Mouse (Mus musculus): ENCODE measurements around the gene 1700066M21Rik. TPM values are rescaled to one million over a fixed set of nuclear protein-coding genes. Genes with fewer than 3 reads are reported as not detected.

The 1700066M21Rik gene
- polyA plus RNA-seq, 1 experiment from 2014 or later = 9.5 TPM

- Histone ChIP-seq H3K4me2 (no peak overlapping the region), H3K9me3 (replicated peaks; ENCODE audit: control insufficient read depth, low read length) (no peaks in the 10 kb centered on the region), H3K27ac (ENCODE audit: low read depth, low read length) (no peak overlapping the region), H3K36me3 (ENCODE audit: control insufficient read depth, insufficient read depth, low read length) (no peaks in the 10 kb centered on the region), H3K4me3 (ENCODE audit: low read depth, low read length) (no peak overlapping the region), H3K4me1 (ENCODE audit: control insufficient read depth, insufficient read depth, low read length) (no peaks in the 10 kb centered on the region), H3K27me3 (ENCODE audit: control insufficient read depth, insufficient read depth, low read length) (no peaks in the 10 kb centered on the region), H3K9ac (ENCODE audit: low read depth, low read length) (no peak overlapping the region)
- 37% methylated on average over 2 of the region's 2 CpGs for WGBS (ENCODE audit: insufficient replicate concordance)
- no peak for ATAC-seq (replicated peaks; ENCODE audit: insufficient number of reproducible peaks, low FRiP score, low TSS enrichment)
Observed at GRCm38 (mm10) chr1:57341197-57341596, 36.2 kb upstream of the 1700066M21Rik start.

DNA sequence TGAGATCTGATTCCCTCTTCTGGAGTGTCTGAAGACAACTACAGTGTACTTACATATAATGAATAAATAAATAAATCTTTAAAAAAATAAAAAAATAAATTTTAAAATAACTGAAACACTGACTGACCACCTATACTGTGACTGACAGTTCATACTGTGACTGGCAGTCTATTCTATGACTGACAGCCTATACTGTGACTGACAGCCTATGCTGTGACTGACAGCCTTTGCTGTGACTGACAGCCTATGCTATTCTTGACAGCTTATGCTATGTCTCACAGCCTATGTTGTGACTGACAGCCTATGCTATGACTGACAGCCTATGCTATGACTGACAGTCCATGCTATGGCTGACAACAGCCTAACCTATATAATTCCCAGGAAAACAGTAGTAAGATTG is 29.9 kb upstream of the 1700066M21Rik start:
- Histone ChIP-seq H3K36me3 (ENCODE audit: control insufficient read depth, insufficient read depth, low read length) (no peaks in the 10 kb centered on the region), H3K27me3 (ENCODE audit: control insufficient read depth, insufficient read depth, low read length) (no peaks in the 10 kb centered on the region), H3K4me2 (no peak overlapping the region), H3K27ac (ENCODE audit: low read depth, low read length) (no peak overlapping the region), H3K4me1 (ENCODE audit: control insufficient read depth, insufficient read depth, low read length) (no peaks in the 10 kb centered on the region), H3K9me3 (replicated peaks; ENCODE audit: control insufficient read depth, low read length) (no peaks in the 10 kb centered on the region), H3K4me3 (ENCODE audit: low read depth, low read length) (no peak overlapping the region), H3K9ac (ENCODE audit: low read depth, low read length) (no peak overlapping the region)
- no peak for ATAC-seq (replicated peaks; ENCODE audit: insufficient number of reproducible peaks, low FRiP score, low TSS enrichment)

GRCm38 (mm10) chr1:57351941-57352340 is 25.5 kb upstream of the 1700066M21Rik start:
- Histone ChIP-seq H3K9ac (ENCODE audit: low read depth, low read length) (no peak overlapping the region), H3K27me3 (ENCODE audit: control insufficient read depth, insufficient read depth, low read length) (no peaks in the 10 kb centered on the region), H3K27ac (ENCODE audit: low read depth, low read length) (no peak overlapping the region), H3K36me3 (ENCODE audit: control insufficient read depth, insufficient read depth, low read length) (no peaks in the 10 kb centered on the region), H3K9me3 (replicated peaks; ENCODE audit: control insufficient read depth, low read length) (no peaks in the 10 kb centered on the region), H3K4me2 (no peak overlapping the region), H3K4me1 (ENCODE audit: control insufficient read depth, insufficient read depth, low read length) (no peaks in the 10 kb centered on the region), H3K4me3 (ENCODE audit: low read depth, low read length) (no peak overlapping the region)
- WGBS (ENCODE audit: insufficient replicate concordance) = 33% methylated on average over 1 of the region's 1 CpGs
- ATAC-seq (replicated peaks; ENCODE audit: insufficient number of reproducible peaks, low FRiP score, low TSS enrichment) = no peak

GRCm38 (mm10) chr1:57358546-57358945 is 18.9 kb upstream of the 1700066M21Rik start:
- no peaks in the 10 kb centered on the region for H3K27me3 ChIP-seq (ENCODE audit: control insufficient read depth, insufficient read depth, low read length)
- ATAC-seq (replicated peaks; ENCODE audit: insufficient number of reproducible peaks, low FRiP score, low TSS enrichment) = no peak
- no peaks in the 10 kb centered on the region for H3K4me1 ChIP-seq (ENCODE audit: control insufficient read depth, insufficient read depth, low read length)
- no peak overlapping the region for H3K4me3 ChIP-seq (ENCODE audit: low read depth, low read length)
- no peak overlapping the region for H3K9ac ChIP-seq (ENCODE audit: low read depth, low read length)
- no peak overlapping the region for H3K4me2 ChIP-seq
- H3K9me3 ChIP-seq (replicated peaks; ENCODE audit: control insufficient read depth, low read length) = no peaks in the 10 kb centered on the region
- H3K36me3 ChIP-seq (ENCODE audit: control insufficient read depth, insufficient read depth, low read length) = no peaks in the 10 kb centered on the region
- no peak overlapping the region for H3K27ac ChIP-seq (ENCODE audit: low read depth, low read length)
- 80% methylated on average over 5 of the region's 5 CpGs for whole genome bisulfite sequencing (ENCODE audit: insufficient replicate concordance)

- Histone ChIP-seq H3K4me3 (ENCODE audit: low read depth, low read length) (no peak overlapping the region), H3K4me2 (no peak overlapping the region), H3K36me3 (ENCODE audit: control insufficient read depth, insufficient read depth, low read length) (no peaks in the 10 kb centered on the region), H3K9ac (ENCODE audit: low read depth, low read length) (no peak overlapping the region), H3K27ac (ENCODE audit: low read depth, low read length) (no peak overlapping the region), H3K4me1 (ENCODE audit: control insufficient read depth, insufficient read depth, low read length) (no peaks in the 10 kb centered on the region), H3K27me3 (ENCODE audit: control insufficient read depth, insufficient read depth, low read length) (no peaks in the 10 kb centered on the region), H3K9me3 (replicated peaks; ENCODE audit: control insufficient read depth, low read length) (no peaks in the 10 kb centered on the region)
- no peak for ATAC-seq (replicated peaks; ENCODE audit: insufficient number of reproducible peaks, low FRiP score, low TSS enrichment)
- 92% methylated on average over 3 of the region's 3 CpGs for WGBS (ENCODE audit: insufficient replicate concordance)
Observed at GRCm38 (mm10) chr1:57367446-57367845, 10.0 kb upstream of the 1700066M21Rik start.

GRCm38 (mm10) chr1:57369111-57369510 is 8.3 kb upstream of the 1700066M21Rik start:
- ATAC-seq (replicated peaks; ENCODE audit: insufficient number of reproducible peaks, low FRiP score, low TSS enrichment) = no peak
- Histone ChIP-seq H3K9me3 (replicated peaks; ENCODE audit: control insufficient read depth, low read length) (no peaks in the 10 kb centered on the region), H3K4me3 (ENCODE audit: low read depth, low read length) (no peak overlapping the region), H3K4me1 (ENCODE audit: control insufficient read depth, insufficient read depth, low read length) (no peaks in the 10 kb centered on the region), H3K9ac (ENCODE audit: low read depth, low read length) (no peak overlapping the region), H3K36me3 (ENCODE audit: control insufficient read depth, insufficient read depth, low read length) (no peaks in the 10 kb centered on the region), H3K4me2 (no peak overlapping the region), H3K27ac (ENCODE audit: low read depth, low read length) (no peak overlapping the region), H3K27me3 (ENCODE audit: control insufficient read depth, insufficient read depth, low read length) (no peaks in the 10 kb centered on the region)
- WGBS (ENCODE audit: insufficient replicate concordance) = 69% methylated on average over 4 of the region's 4 CpGs

GRCm38 (mm10) chr1:57370451-57370850 is 7.0 kb upstream of the 1700066M21Rik start:
- WGBS (ENCODE audit: insufficient replicate concordance) = 73% methylated on average over 4 of the region's 4 CpGs
- no peaks in the 10 kb centered on the region for H3K36me3 ChIP-seq (ENCODE audit: control insufficient read depth, insufficient read depth, low read length)
- no peak for ATAC-seq (replicated peaks; ENCODE audit: insufficient number of reproducible peaks, low FRiP score, low TSS enrichment)
- no peaks in the 10 kb centered on the region for H3K4me1 ChIP-seq (ENCODE audit: control insufficient read depth, insufficient read depth, low read length)
- no peaks in the 10 kb centered on the region for H3K27me3 ChIP-seq (ENCODE audit: control insufficient read depth, insufficient read depth, low read length)
- H3K4me2 ChIP-seq = no peak overlapping the region
- H3K4me3 ChIP-seq (ENCODE audit: low read depth, low read length) = no peak overlapping the region
- no peaks in the 10 kb centered on the region for H3K9me3 ChIP-seq (replicated peaks; ENCODE audit: control insufficient read depth, low read length)
- H3K9ac ChIP-seq (ENCODE audit: low read depth, low read length) = no peak overlapping the region
- no peak overlapping the region for H3K27ac ChIP-seq (ENCODE audit: low read depth, low read length)

- Histone ChIP-seq H3K4me2 (no peak overlapping the region), H3K27ac (ENCODE audit: low read depth, low read length) (no peak overlapping the region), H3K9ac (ENCODE audit: low read depth, low read length) (no peak overlapping the region), H3K9me3 (replicated peaks; ENCODE audit: control insufficient read depth, low read length) (no peaks in the 10 kb centered on the region), H3K27me3 (ENCODE audit: control insufficient read depth, insufficient read depth, low read length) (no peaks in the 10 kb centered on the region), H3K4me3 (ENCODE audit: low read depth, low read length) (no peak overlapping the region), H3K4me1 (ENCODE audit: control insufficient read depth, insufficient read depth, low read length) (peaks cover 9% of the 10 kb centered on the region; the same call in 1 of the 2 replicates), H3K36me3 (ENCODE audit: control insufficient read depth, insufficient read depth, low read length) (no peaks in the 10 kb centered on the region)
- 86% methylated on average over 2 of the region's 2 CpGs for WGBS (ENCODE audit: insufficient replicate concordance)
- ATAC-seq (replicated peaks; ENCODE audit: insufficient number of reproducible peaks, low FRiP score, low TSS enrichment) = no peak
Observed at GRCm38 (mm10) chr1:57375276-57375675, 2.1 kb upstream of the 1700066M21Rik start.

DNA sequence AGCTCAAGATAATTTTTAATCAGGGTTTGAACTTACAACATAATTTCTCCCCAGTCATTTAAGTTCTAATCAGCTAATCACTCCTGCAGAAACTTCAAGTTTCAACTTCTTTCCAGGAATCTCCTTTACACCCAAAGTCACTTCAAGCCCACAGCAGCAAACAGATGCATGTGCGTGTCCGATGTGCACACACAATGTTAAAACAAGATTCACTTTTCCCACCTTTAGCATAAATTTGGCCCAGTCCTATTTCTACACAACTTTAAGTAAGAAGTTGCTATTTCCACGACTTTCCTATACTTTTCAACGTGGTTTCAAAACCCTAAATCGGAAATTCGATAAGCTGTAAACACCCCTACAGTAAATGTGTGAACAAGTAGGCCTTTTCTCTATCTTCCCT is 614 bp upstream of the 1700066M21Rik start:
- Histone ChIP-seq H3K27me3 (ENCODE audit: control insufficient read depth, insufficient read depth, low read length) (no peaks in the 10 kb centered on the region), H3K9me3 (replicated peaks; ENCODE audit: control insufficient read depth, low read length) (no peaks in the 10 kb centered on the region), H3K27ac (ENCODE audit: low read depth, low read length) (no peak overlapping the region), H3K4me1 (ENCODE audit: control insufficient read depth, insufficient read depth, low read length) (peaks cover 9% of the 10 kb centered on the region; the same call in 1 of the 2 replicates), H3K9ac (ENCODE audit: low read depth, low read length) (peak overlapping the region; percentile 46; the same call in 1 of the 2 replicates), H3K4me2 (peak overlapping the region; percentile 82), H3K4me3 (ENCODE audit: low read depth, low read length) (peak overlapping the region; percentile 94), H3K36me3 (ENCODE audit: control insufficient read depth, insufficient read depth, low read length) (no peaks in the 10 kb centered on the region)
- 62% methylated on average over 6 of the region's 6 CpGs for WGBS (ENCODE audit: insufficient replicate concordance)
- no peak for ATAC-seq (replicated peaks; ENCODE audit: insufficient number of reproducible peaks, low FRiP score, low TSS enrichment)
